Mouse (Mus musculus): ENCODE measurements around the gene Scn2a. TPM values are rescaled to one million over a fixed set of nuclear protein-coding genes. Genes with fewer than 3 reads are reported as not detected.

Gene Scn2a
- 2.1 and 2.5 TPM in 2 replicates for polyA plus RNA-seq (2015; fragmentation: Nextera tagmentation; extraction: Ambion mirVana)

GRCm38 (mm10) chr2:65620556-65621166 lies at the start of gene Scn2a:
TSS of gene Scn2a (plus strand) at chr2:65620771.
- Histone ChIP-seq H3K4me3 (ENCODE audit: low read length) (no peak within 1 kb of the TSS), H3K27me3 (ENCODE audit: insufficient read depth, low read length) (no peaks in the 10 kb centered on the region), H3K9me3 (ENCODE audit: low read length) (no peaks in the 10 kb centered on the region), H3K36me3 (ENCODE audit: insufficient read depth, low read length) (no peaks in the 10 kb centered on the region), H3K9ac (replicated peaks; ENCODE audit: low read length) (no peak within 1 kb of the TSS), H3K4me2 (replicated peaks; ENCODE audit: low read depth, low read length) (no peak within 1 kb of the TSS), H3K27ac (ENCODE audit: low read length) (no peak within 1 kb of the TSS), H3K4me1 (ENCODE audit: insufficient read depth, low read length) (no peaks in the 10 kb centered on the region)
- no peak for ATAC-seq (ENCODE audit: low FRiP score, low TSS enrichment)
- 48% methylated on average over 9 of the region's 9 CpGs for WGBS

- H3K36me3 ChIP-seq (ENCODE audit: insufficient read depth, low read length), result no peaks in the 10 kb centered on the region
- H3K4me2 ChIP-seq (replicated peaks; ENCODE audit: low read depth, low read length), result no peak overlapping the region
- no peak overlapping the region for H3K9ac ChIP-seq (replicated peaks; ENCODE audit: low read length)
- H3K9me3 ChIP-seq (ENCODE audit: low read length), result no peaks in the 10 kb centered on the region
- no peak overlapping the region for H3K4me3 ChIP-seq (ENCODE audit: low read length)
- H3K27me3 ChIP-seq (ENCODE audit: insufficient read depth, low read length), result no peaks in the 10 kb centered on the region
- WGBS, result 77% methylated on average over 5 of the region's 5 CpGs
- ATAC-seq (ENCODE audit: low FRiP score, low TSS enrichment), result no peak
- H3K27ac ChIP-seq (ENCODE audit: low read length), result no peak overlapping the region
- H3K4me1 ChIP-seq (ENCODE audit: insufficient read depth, low read length), result no peaks in the 10 kb centered on the region
Measured at GRCm38 (mm10) chr2:65587679-65588078, 32.9 kb upstream of the Scn2a start.

DNA sequence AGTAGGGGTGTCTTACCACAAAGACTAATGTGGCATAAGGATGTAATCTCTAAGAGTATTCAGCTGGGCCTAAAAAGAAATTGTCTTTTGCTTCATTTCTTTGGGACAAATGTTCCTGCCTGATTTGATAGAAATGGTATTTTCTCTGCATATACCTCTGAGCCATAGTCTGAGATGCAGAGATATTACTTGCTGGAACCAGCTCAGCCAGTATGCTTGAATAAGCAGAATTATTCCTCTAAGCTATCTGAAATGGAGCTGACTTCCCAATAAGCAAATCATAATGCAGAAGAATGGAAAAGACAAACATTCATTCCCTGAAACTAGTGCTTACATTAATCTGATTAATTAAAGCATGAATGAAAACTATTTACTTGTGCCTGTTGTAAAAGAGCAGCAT lies 12.8 kb upstream of the Scn2a start:
- H3K27ac ChIP-seq (ENCODE audit: low read length), result no peak overlapping the region
- no peaks in the 10 kb centered on the region for H3K9me3 ChIP-seq (ENCODE audit: low read length)

GRCm38 (mm10) chr2:65611887-65612286 lies 8.7 kb upstream of the Scn2a start:
- Histone ChIP-seq H3K27ac (ENCODE audit: low read length) (no peak overlapping the region), H3K4me1 (ENCODE audit: insufficient read depth, low read length) (no peaks in the 10 kb centered on the region), H3K9ac (replicated peaks; ENCODE audit: low read length) (no peak overlapping the region), H3K4me3 (ENCODE audit: low read length) (no peak overlapping the region), H3K4me2 (replicated peaks; ENCODE audit: low read depth, low read length) (no peak overlapping the region), H3K36me3 (ENCODE audit: insufficient read depth, low read length) (no peaks in the 10 kb centered on the region), H3K9me3 (ENCODE audit: low read length) (no peaks in the 10 kb centered on the region), H3K27me3 (ENCODE audit: insufficient read depth, low read length) (no peaks in the 10 kb centered on the region)
- no peak for ATAC-seq (ENCODE audit: low FRiP score, low TSS enrichment)
- 54% methylated on average over 4 of the region's 4 CpGs for WGBS

More for the DNA sequence above, 12.8 kb upstream of the Scn2a start:
- Histone ChIP-seq H3K4me3 (ENCODE audit: low read length) (no peak overlapping the region), H3K9ac (replicated peaks; ENCODE audit: low read length) (no peak overlapping the region), H3K36me3 (ENCODE audit: insufficient read depth, low read length) (no peaks in the 10 kb centered on the region), H3K4me2 (replicated peaks; ENCODE audit: low read depth, low read length) (no peak overlapping the region), H3K27me3 (ENCODE audit: insufficient read depth, low read length) (no peaks in the 10 kb centered on the region), H3K4me1 (ENCODE audit: insufficient read depth, low read length) (no peaks in the 10 kb centered on the region)
- ATAC-seq (ENCODE audit: low FRiP score, low TSS enrichment), result no peak

DNA sequence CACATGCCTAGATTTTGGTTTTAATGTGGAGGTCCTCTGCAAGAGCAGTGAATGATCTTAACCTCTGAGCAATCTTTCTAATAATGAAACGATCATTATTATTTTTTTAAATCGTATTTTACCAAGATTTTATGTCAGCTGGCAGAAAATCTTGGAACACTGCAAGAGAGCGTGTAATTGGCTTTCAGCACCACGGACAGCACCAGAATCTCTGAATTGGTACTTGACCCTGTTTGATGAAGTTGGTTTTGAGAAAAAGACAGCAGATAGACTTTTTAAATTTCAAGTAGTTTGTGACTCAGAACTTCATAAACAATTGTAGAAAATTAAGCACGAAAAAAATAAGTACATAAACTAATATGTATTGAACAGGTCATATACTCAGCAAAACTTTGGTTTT lies 790 bp upstream of the Scn2a start:
- H3K4me3 ChIP-seq (ENCODE audit: low read length), result no peak overlapping the region
- no peaks in the 10 kb centered on the region for H3K27me3 ChIP-seq (ENCODE audit: insufficient read depth, low read length)
- H3K4me2 ChIP-seq (replicated peaks; ENCODE audit: low read depth, low read length), result no peak overlapping the region
- H3K9me3 ChIP-seq (ENCODE audit: low read length), result no peaks in the 10 kb centered on the region
- H3K36me3 ChIP-seq (ENCODE audit: insufficient read depth, low read length), result no peaks in the 10 kb centered on the region
- no peaks in the 10 kb centered on the region for H3K4me1 ChIP-seq (ENCODE audit: insufficient read depth, low read length)
- no peak for ATAC-seq (ENCODE audit: low FRiP score, low TSS enrichment)
- H3K27ac ChIP-seq (ENCODE audit: low read length), result no peak overlapping the region
- no peak overlapping the region for H3K9ac ChIP-seq (replicated peaks; ENCODE audit: low read length)
- 18% methylated on average over 5 of the region's 5 CpGs for WGBS

GRCm38 (mm10) chr2:65621254-65621653 lies 683 bp downstream of the Scn2a start:
- H3K9me3 ChIP-seq (ENCODE audit: low read length), result no peaks in the 10 kb centered on the region
- H3K4me3 ChIP-seq (ENCODE audit: low read length), result no peak overlapping the region
- WGBS, result 60% methylated on average over 5 of the region's 5 CpGs
- H3K4me1 ChIP-seq (ENCODE audit: insufficient read depth, low read length), result no peaks in the 10 kb centered on the region
- no peak for ATAC-seq (ENCODE audit: low FRiP score, low TSS enrichment)
- H3K4me2 ChIP-seq (replicated peaks; ENCODE audit: low read depth, low read length), result no peak overlapping the region
- no peaks in the 10 kb centered on the region for H3K36me3 ChIP-seq (ENCODE audit: insufficient read depth, low read length)
- no peaks in the 10 kb centered on the region for H3K27me3 ChIP-seq (ENCODE audit: insufficient read depth, low read length)
- no peak overlapping the region for H3K9ac ChIP-seq (replicated peaks; ENCODE audit: low read length)
- no peak overlapping the region for H3K27ac ChIP-seq (ENCODE audit: low read length)

GRCm38 (mm10) chr2:65621838-65622237 lies 1.3 kb downstream of the Scn2a start:
- no peaks in the 10 kb centered on the region for H3K4me1 ChIP-seq (ENCODE audit: insufficient read depth, low read length)
- no peaks in the 10 kb centered on the region for H3K36me3 ChIP-seq (ENCODE audit: insufficient read depth, low read length)
- no peak overlapping the region for H3K4me2 ChIP-seq (replicated peaks; ENCODE audit: low read depth, low read length)
- no peak overlapping the region for H3K27ac ChIP-seq (ENCODE audit: low read length)
- ATAC-seq (ENCODE audit: low FRiP score, low TSS enrichment), result no peak
- H3K9me3 ChIP-seq (ENCODE audit: low read length), result no peaks in the 10 kb centered on the region
- WGBS, result 82% methylated on average over 5 of the region's 5 CpGs
- no peaks in the 10 kb centered on the region for H3K27me3 ChIP-seq (ENCODE audit: insufficient read depth, low read length)
- H3K9ac ChIP-seq (replicated peaks; ENCODE audit: low read length), result no peak overlapping the region
- H3K4me3 ChIP-seq (ENCODE audit: low read length), result no peak overlapping the region

DNA sequence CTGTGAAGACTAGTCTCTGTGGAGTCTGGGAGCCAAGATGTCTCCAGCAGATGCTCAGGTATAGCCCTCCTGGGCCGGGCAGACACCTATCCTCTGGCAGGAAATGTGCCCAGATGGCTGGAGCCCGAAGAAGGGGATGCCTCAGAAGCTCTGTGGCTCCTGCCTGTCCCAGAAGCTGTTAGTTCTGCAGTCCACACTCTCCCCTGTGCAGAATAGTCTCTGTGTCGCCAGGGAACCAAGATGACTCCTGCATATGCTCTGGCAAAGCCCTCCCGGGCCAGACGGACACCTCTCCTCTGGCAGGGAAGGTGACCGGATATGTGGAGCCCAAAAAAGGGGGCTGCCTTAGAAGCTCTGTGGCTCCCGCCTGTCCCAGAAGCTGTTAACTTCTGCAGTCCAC lies 32.1 kb downstream of the Scn2a start:
- Histone ChIP-seq H3K4me2 (replicated peaks; ENCODE audit: low read depth, low read length) (no peak overlapping the region), H3K36me3 (ENCODE audit: insufficient read depth, low read length) (no peaks in the 10 kb centered on the region), H3K27ac (ENCODE audit: low read length) (no peak overlapping the region), H3K9me3 (ENCODE audit: low read length) (no peaks in the 10 kb centered on the region), H3K4me3 (ENCODE audit: low read length) (no peak overlapping the region), H3K27me3 (ENCODE audit: insufficient read depth, low read length) (no peaks in the 10 kb centered on the region), H3K4me1 (ENCODE audit: insufficient read depth, low read length) (no peaks in the 10 kb centered on the region), H3K9ac (replicated peaks; ENCODE audit: low read length) (no peak overlapping the region)
- whole genome bisulfite sequencing, result 75% methylated on average over 7 of the region's 7 CpGs
- ATAC-seq (ENCODE audit: low FRiP score, low TSS enrichment), result no peak

DNA sequence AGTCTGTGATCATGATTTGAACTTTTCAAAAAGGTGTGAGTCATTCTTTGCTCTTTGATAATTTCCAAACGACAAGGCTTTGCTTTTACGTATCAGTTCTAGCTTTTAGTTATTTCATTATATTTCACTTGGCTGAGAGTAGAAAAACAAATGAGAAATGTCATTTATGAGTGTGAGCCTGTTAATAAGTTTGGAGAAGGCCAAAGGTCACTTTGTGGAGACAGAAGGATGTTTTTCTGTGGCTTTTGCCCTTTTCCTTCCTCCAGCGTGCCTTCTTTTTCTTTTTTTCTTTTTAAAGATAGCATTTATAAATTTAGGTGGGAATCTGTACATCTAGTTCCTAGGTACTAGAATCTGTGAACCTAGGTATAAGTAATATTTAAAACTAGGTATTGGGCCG lies 36.5 kb downstream of the Scn2a start:
- Histone ChIP-seq H3K36me3 (ENCODE audit: insufficient read depth, low read length) (no peaks in the 10 kb centered on the region), H3K9me3 (ENCODE audit: low read length) (no peaks in the 10 kb centered on the region), H3K27me3 (ENCODE audit: insufficient read depth, low read length) (no peaks in the 10 kb centered on the region), H3K4me2 (replicated peaks; ENCODE audit: low read depth, low read length) (no peak overlapping the region), H3K27ac (ENCODE audit: low read length) (no peak overlapping the region), H3K4me3 (ENCODE audit: low read length) (no peak overlapping the region), H3K4me1 (ENCODE audit: insufficient read depth, low read length) (no peaks in the 10 kb centered on the region), H3K9ac (replicated peaks; ENCODE audit: low read length) (no peak overlapping the region)
- WGBS, result 57% methylated on average over 4 of the region's 4 CpGs
- no peak for ATAC-seq (ENCODE audit: low FRiP score, low TSS enrichment)

DNA sequence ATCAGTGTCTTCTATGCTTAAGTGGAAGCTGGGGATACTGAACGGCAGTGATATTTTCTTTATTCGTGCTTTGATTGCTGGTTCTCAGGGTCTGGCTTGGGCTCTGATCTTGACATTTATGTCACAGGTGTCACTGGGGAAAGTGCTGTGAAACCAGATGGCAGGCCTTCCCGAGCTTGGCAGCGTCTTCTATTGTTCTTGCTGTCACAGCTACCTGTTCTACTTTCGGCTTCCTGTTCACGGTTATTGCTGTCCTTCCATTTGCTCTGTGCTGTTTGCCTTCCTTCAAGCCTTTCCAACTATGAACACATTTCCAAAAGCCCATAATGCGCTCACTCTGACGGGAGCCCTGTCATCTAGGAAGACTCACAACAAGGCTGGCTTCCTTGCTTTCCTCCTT lies 37.9 kb downstream of the Scn2a start:
- Histone ChIP-seq H3K4me3 (ENCODE audit: low read length) (no peak overlapping the region), H3K36me3 (ENCODE audit: insufficient read depth, low read length) (no peaks in the 10 kb centered on the region), H3K9ac (replicated peaks; ENCODE audit: low read length) (no peak overlapping the region), H3K4me1 (ENCODE audit: insufficient read depth, low read length) (no peaks in the 10 kb centered on the region), H3K27ac (ENCODE audit: low read length) (no peak overlapping the region), H3K27me3 (ENCODE audit: insufficient read depth, low read length) (no peaks in the 10 kb centered on the region), H3K4me2 (replicated peaks; ENCODE audit: low read depth, low read length) (no peak overlapping the region), H3K9me3 (ENCODE audit: low read length) (no peaks in the 10 kb centered on the region)
- no peak for ATAC-seq (ENCODE audit: low FRiP score, low TSS enrichment)
- WGBS, result 72% methylated on average over 8 of the region's 8 CpGs
